Mouse (Mus musculus) stomach, embryonic 15.5 days (tissue): ENCODE measurements at regions not wholly inside any gene's neighbourhood (a gene's known extent, or its start where the extent isn't known, plus 50 kb on each side); places are given as distances from the start of the nearest gene placed in this dataset.
"Not testable (repeated sequence)": the region's sequence is repeated elsewhere in the genome, so short reads cannot be mapped to it uniquely, and the experiment has no call there.

Source experiments
- ATAC-seq: fragments of 200-750 bp; cut with Nextera tagmentation; 2 replicates; pipeline ENCODE4 v1.8.0; 2017; ENCODE audit warnings: low read depth, moderate number of reproducible peaks, moderate TSS enrichment; ENCODE audit not compliant: insufficient read depth, low FRiP score
- H3K27ac ChIP-seq: fragments of 300-500 bp; sonication (generic); 2 replicates; pipeline ENCODE4 v1.5.1; 2015; ENCODE audit warnings: mild to moderate bottlenecking, inconsistent platforms
- H3K27me3 ChIP-seq: fragments of 300-500 bp; sonication (generic); replicated peaks from 2 replicates; pipeline ENCODE4 v1.6.1; 2015; ENCODE audit warnings: inconsistent platforms
- H3K36me3 ChIP-seq: fragments of 300-500 bp; sonication (generic); 2 replicates; pipeline ENCODE4 v1.6.1; 2015; ENCODE audit warnings: inconsistent platforms
- H3K4me1 ChIP-seq: fragments of 300-500 bp; sonication (generic); 2 replicates; pipeline ENCODE4 v1.6.1; 2015; ENCODE audit warnings: inconsistent platforms
- H3K4me2 ChIP-seq: fragments of 300-500 bp; sonication (generic); 2 replicates; pipeline ENCODE4 v1.6.1; 2015; ENCODE audit warnings: mild to moderate bottlenecking, inconsistent platforms
- H3K4me3 ChIP-seq: fragments of 300-500 bp; sonication (generic); replicated peaks from 2 replicates; pipeline ENCODE4 v1.5.1; 2015; ENCODE audit warnings: inconsistent platforms
- H3K9ac ChIP-seq: fragments of 300-500 bp; sonication (generic); 2 replicates; pipeline ENCODE4 v1.6.1; 2015; ENCODE audit warnings: inconsistent platforms
- H3K9me3 ChIP-seq: fragments of 300-500 bp; sonication (generic); 2 replicates; pipeline ENCODE4 v1.6.1; 2016; ENCODE audit warnings: inconsistent platforms
- WGBS: fragments of 180-500 bp; shearing (Covaris S2); methylation state at CpG from one replicate; pipeline ENCODE4 v1.1.7; 2015; 5-methylcytosine and 5-hydroxymethylcytosine counted together

DNA sequence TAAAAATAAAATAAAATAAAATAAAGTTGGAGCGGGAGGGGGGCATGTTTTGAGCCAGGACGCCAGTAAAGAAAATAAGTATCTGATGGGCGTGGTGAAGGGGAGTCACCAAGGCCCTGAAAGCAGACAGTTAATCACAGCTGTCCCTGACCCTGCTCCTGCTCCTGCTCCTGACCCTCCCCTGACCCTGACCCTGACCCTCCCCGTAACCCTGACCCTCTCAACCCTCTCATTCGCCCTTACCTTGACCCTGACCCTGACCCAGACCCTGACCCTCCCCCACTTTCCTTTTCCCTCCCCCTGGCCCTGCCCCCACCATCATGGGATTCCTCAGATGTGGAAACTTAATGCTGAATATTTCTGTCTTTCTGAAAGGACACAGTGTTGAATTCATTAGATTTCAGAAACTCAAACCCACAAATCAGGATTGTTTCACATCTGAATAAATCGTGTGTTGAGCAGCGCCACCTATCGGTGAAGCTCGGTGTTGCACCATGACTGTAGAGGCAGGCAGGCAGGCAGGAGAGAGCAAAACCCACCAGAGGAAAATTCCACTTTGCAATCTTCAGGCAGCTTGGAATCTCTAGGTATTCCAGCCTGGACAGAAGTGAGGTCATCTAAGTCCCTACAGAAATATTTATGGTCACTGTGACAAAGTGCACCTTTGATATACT lies 145.9 kb upstream of the Rhobtb1 start:
- Histone ChIP-seq H3K9ac (no peak overlapping the region), H3K4me3 (no peak overlapping the region), H3K27ac (no peak overlapping the region), H3K4me2 (no peak overlapping the region), H3K36me3 (no peaks in the 10 kb centered on the region), H3K9me3 (no peaks in the 10 kb centered on the region), H3K27me3 (no peaks in the 10 kb centered on the region), H3K4me1 (no peaks in the 10 kb centered on the region)
- WGBS: 39% methylated on average over 9 of the region's 9 CpGs
- ATAC-seq: no peak

DNA sequence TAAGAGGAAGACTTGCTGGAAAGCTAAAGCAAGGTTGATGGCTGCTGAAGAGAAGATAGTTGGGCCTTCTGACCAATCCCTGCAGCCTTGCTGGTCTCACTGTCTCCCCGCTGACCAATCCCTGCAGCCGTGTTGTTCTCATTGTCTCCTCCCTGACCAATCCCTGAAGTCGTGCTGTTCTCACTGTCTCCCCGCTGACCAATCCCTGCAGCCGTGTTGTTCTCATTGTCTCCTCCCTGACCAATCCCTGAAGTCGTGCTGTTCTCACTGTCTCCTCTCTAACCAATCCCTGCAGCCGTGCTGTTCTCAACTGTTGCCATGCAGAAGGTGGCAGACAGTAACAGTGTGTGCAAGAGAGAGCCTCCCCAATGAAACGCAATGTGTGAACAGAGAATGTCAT lies 142.6 kb upstream of the Rhobtb1 start:
- WGBS: 87% methylated on average over 8 of the region's 8 CpGs
- not testable (repeated sequence) for H3K9me3 ChIP-seq, H3K4me2 ChIP-seq, H3K4me3 ChIP-seq, ATAC-seq, H3K36me3 ChIP-seq, H3K27ac ChIP-seq, H3K4me1 ChIP-seq, H3K9ac ChIP-seq, H3K27me3 ChIP-seq

DNA sequence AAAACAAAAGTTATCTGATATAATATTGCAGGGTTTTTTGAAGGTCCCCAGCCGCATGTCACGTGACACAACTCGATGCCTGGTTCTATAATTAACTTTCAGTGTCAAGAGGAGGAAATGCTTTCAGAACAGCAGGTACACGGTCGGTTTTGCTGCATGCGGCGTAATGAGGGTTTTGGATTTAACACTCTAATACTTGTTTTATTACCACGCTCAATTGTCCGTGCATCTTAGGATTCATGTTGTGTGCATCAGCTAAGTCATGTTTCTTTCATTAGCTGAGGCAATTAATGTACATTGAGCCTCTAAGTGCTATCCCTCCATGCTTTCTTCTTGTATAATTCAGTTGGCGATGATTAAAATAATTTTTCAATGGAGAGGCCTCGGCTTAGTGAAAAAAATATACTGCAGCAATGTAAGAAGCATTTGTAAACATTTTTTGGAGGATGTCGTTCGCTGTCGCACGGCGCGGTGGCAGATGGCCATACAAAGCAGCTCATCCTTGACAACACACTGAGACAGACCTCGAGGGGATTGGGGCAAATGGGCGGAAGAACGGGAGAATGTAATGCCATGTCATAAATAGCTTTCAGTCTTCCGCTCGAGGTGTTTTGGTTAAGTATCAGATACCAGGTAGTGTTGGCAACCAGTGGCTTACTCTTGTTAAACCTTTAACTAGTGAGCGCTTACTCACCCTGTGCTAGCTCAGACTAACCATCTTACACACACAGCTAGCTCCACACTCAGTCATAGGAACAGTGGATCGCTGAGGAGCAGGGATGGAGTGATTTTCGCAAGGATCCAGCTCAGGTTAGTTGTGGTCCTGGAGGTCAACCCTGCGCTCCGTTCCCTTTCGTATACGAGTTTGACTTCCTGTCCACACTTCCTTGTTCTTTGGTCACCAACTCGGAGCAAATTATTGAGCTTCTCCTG lies 130.2 kb upstream of the Rhobtb1 start:
- no peak overlapping the region for H3K4me2 ChIP-seq
- H3K9ac ChIP-seq: no peak overlapping the region
- no peaks in the 10 kb centered on the region for H3K4me1 ChIP-seq
- no peaks in the 10 kb centered on the region for H3K27me3 ChIP-seq
- ATAC-seq: no peak
- H3K4me3 ChIP-seq: no peak overlapping the region
- no peaks in the 10 kb centered on the region for H3K9me3 ChIP-seq
- 83% methylated on average over 30 of the region's 30 CpGs for WGBS
- H3K36me3 ChIP-seq: no peaks in the 10 kb centered on the region
- no peak overlapping the region for H3K27ac ChIP-seq

DNA sequence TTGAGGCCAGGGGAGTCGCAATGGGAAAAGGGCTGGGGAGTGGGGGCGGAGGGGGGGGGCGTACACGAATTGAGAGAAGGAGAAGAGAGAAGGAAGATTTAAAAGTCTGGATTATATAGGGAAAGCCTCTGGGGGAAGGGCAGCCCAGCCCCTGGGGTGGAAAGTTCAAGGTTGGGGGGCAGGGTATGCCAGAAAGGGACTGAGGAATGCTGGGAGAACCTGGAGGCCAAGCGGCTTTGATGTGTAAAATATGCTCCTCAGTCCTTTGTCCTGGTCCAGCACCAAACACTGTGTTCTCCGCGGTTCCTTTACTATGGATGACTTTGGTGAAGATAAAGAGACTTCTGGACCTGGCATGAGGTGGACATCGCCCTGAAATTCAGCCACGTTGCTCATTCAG lies 117.8 kb upstream of the Rhobtb1 start:
- Histone ChIP-seq H3K4me3 (no peak overlapping the region), H3K27me3 (no peaks in the 10 kb centered on the region), H3K4me1 (no peaks in the 10 kb centered on the region), H3K9ac (no peak overlapping the region), H3K9me3 (no peaks in the 10 kb centered on the region), H3K27ac (no peak overlapping the region), H3K36me3 (no peaks in the 10 kb centered on the region), H3K4me2 (no peak overlapping the region)
- no peak for ATAC-seq
- WGBS: 72% methylated on average over 9 of the region's 9 CpGs

DNA sequence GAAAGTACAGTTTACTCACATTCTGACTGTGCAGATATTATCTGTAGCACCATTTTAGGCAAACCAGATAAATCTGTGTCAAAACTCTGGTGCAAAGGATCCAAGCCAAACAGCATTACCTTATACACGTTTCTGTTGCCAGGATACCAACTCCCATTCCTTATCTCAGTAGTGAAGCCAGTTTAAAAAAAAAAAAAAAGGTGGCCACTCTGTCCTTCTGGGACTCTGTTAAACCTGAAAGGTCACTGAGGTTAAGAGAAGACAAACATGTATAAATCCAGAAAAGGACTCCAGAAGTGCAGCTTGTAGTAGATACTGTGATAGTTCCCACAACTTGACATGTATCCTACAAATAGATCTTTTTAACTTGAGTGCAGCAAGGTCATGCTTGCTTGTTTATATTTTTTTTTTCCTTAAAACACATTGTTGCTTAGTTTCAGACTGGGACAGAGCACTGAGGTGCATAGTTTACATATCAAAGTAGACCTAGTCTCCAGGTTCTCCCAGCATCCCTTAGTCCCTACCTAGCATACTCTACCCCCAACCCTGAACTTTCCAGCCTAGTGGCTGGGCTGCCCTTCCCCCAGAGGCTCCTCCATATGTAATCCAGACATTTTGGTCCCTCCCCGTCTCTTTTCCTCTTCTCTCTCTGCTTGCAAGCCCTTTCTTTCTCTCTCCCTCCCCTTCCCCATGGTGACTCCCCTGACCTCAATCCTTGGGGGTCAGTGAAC lies 116.7 kb upstream of the Rhobtb1 start:
- H3K4me1 ChIP-seq: no peaks in the 10 kb centered on the region
- no peaks in the 10 kb centered on the region for H3K9me3 ChIP-seq
- H3K4me2 ChIP-seq: no peak overlapping the region
- WGBS: 35% methylated on average over 2 of the region's 2 CpGs
- H3K27ac ChIP-seq: no peak overlapping the region
- H3K4me3 ChIP-seq: no peak overlapping the region
- ATAC-seq: no peak
- no peak overlapping the region for H3K9ac ChIP-seq
- no peaks in the 10 kb centered on the region for H3K27me3 ChIP-seq
- no peaks in the 10 kb centered on the region for H3K36me3 ChIP-seq

DNA sequence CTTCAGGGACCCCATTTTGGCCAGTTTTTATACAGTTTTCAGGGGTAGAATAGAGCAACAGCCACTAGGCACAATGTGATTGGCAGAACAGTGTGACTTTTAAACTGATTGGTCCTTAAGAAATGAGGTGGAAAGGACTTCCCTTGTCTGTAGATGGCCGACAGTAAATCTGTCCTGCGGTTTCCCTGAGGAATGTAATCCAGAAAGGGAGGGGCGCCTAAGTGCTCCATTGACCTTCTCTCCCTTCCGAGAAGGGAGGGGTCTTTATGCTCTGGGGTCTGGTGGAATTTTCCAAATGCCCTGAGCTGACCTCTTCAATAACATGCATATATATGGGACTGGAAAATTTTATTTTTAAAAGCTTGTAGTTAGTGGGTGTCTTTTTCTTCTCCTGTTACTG lies 115.7 kb upstream of the Rhobtb1 start:
- not testable (repeated sequence) for H3K9ac ChIP-seq, ATAC-seq, H3K36me3 ChIP-seq, H3K27ac ChIP-seq, H3K9me3 ChIP-seq, H3K4me2 ChIP-seq, H3K4me3 ChIP-seq, H3K27me3 ChIP-seq, H3K4me1 ChIP-seq
- WGBS: 78% methylated on average over 4 of the region's 4 CpGs

DNA sequence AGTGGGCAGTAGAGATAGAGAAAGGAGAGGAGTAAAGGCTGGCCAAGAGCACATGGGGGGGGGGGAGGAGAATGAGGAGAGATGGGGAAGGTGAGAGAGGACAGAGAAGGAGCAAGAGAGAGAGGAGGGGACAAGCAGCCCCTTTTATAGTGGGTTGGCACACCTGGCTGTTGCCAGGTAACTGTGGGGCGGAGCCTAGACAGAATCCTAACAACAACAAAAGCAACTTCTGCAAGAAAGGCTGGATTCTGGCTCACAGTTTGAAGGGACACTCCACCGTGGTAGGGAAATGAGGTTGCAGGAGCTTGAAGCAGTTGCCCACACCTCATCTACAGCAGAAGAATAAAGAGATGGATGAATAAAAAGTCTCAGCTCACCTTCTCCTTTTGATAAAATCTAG lies 115.1 kb upstream of the Rhobtb1 start:
- H3K27me3 ChIP-seq: no peaks in the 10 kb centered on the region
- H3K4me2 ChIP-seq: no peak overlapping the region
- no peak overlapping the region for H3K27ac ChIP-seq
- no peaks in the 10 kb centered on the region for H3K4me1 ChIP-seq
- no peak for ATAC-seq
- 88% methylated on average over 2 of the region's 2 CpGs for WGBS
- H3K4me3 ChIP-seq: no peak overlapping the region
- H3K9me3 ChIP-seq: no peaks in the 10 kb centered on the region
- H3K9ac ChIP-seq: no peak overlapping the region
- no peaks in the 10 kb centered on the region for H3K36me3 ChIP-seq

DNA sequence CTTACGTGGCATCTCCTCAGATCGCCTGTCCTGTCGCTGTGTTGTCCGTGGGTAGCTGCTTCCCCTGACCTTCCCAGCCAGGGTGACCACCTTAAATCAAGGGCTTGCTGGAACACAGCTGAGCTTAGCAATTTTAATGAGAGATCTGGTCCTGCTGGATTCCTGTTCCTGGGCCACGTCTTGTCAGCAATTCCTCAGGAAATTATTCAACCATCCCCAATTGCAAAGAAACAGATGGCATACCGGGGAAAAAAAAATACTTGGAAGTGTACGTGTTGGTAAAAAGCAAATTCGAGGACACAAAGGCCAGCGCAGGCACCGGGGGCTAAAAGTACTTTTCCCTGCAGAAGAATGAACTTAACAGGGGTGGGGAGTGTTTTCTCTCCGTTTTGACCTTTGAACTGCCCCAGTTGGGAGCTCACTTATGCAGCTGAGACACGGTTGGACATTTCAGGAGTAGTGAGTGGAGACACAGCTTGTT lies 107.0 kb upstream of the Rhobtb1 start:
- Histone ChIP-seq H3K9ac (no peak overlapping the region), H3K4me3 (no peak overlapping the region), H3K27ac (peak overlapping the region; percentile 59; the same call in 1 of the 2 replicates), H3K9me3 (no peaks in the 10 kb centered on the region), H3K4me1 (peaks cover 13% of the 10 kb centered on the region), H3K27me3 (no peaks in the 10 kb centered on the region), H3K4me2 (no peak overlapping the region), H3K36me3 (no peaks in the 10 kb centered on the region)
- 40% methylated on average over 12 of the region's 12 CpGs for WGBS
- no peak for ATAC-seq

DNA sequence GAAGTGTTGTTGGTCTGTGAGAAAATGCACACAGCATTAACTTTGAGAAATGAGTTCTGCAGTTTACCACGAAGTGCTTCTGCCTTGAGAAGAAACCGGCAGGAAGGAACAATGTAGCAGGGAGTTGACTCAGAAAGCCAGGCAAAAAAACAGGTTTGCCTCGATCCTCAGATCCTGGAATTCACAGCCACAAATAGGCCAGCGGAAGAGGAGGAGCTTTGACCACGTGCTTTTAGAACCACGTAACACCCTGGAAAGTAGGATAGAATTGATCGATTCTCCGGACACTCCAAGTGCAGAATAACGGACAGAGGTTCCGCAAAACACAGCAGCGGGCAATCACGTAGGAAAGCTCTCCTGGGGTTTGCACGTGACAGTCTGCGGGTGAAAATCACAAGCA lies 106.0 kb upstream of the Rhobtb1 start:
- 69% methylated on average over 14 of the region's 14 CpGs for WGBS

DNA sequence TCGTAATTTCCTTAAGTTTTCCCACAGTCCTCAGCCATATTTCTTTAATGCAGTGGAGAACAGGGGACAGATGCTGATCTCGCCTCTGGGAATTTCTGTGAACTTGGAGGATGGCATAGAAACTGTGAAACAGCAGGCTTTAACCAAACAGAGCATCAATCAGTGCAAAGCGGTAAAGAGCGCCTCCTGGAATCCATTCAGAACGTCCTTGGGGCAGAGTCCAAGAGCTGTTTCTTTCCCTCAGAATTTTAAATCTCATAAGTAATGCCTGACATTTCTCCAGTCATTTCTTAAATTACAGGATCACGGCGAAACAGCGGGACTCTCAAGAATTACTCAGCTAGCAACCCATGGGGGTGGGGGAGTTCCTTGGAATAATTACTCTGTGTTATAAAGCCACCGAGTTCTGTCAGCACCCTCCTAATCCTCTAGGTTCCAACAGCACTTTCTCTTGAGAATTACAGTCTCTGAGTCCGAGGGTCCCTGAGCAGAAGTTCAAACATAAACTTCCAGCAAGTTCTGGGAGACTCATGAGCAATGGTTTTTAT lies 105.2 kb upstream of the Rhobtb1 start:
- Histone ChIP-seq H3K27ac (peak overlapping the region; percentile 38; the same call in 1 of the 2 replicates), H3K9me3 (no peaks in the 10 kb centered on the region), H3K27me3 (no peaks in the 10 kb centered on the region), H3K36me3 (no peaks in the 10 kb centered on the region), H3K4me1 (peaks cover 13% of the 10 kb centered on the region), H3K4me3 (no peak overlapping the region), H3K9ac (no peak overlapping the region), H3K4me2 (no peak overlapping the region)
- 29% methylated on average over 10 of the region's 10 CpGs for WGBS
- peak; percentile 22; the same call in 1 of the 2 replicates for ATAC-seq

More for the DNA sequence above, 106.0 kb upstream of the Rhobtb1 start:
- H3K27me3 ChIP-seq: no peaks in the 10 kb centered on the region
- H3K4me1 ChIP-seq: peaks cover 13% of the 10 kb centered on the region
- no peaks in the 10 kb centered on the region for H3K36me3 ChIP-seq
- H3K4me3 ChIP-seq: no peak overlapping the region
- H3K27ac ChIP-seq: peak overlapping the region; percentile 13; the same call in 1 of the 2 replicates
- H3K9ac ChIP-seq: no peak overlapping the region
- no peak overlapping the region for H3K4me2 ChIP-seq
- ATAC-seq: no peak
- no peaks in the 10 kb centered on the region for H3K9me3 ChIP-seq

DNA sequence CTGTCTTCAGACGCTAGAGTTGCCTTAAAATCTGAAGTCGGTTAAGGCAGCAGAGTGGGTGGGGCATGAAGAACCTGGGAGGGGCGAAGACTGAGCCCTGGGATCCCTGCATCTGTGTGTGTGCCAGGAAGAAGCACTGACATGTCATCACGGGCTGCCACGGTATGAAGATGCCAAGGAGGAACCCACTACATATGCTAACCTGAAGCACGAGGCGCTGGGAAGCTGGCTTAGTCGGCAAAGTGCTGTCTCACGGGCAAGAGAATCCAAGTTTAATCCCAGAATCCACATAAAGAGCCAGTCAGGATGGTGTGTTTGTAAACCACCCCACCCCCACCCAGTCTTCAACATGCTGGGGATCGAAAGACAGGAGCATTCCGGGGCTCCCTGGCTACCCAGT lies 73.2 kb upstream of the Rhobtb1 start:
- Histone ChIP-seq H3K36me3 (no peaks in the 10 kb centered on the region), H3K4me3 (no peak overlapping the region), H3K27me3 (no peaks in the 10 kb centered on the region), H3K27ac (no peak overlapping the region), H3K9ac (no peak overlapping the region), H3K4me2 (no peak overlapping the region), H3K4me1 (no peaks in the 10 kb centered on the region), H3K9me3 (no peaks in the 10 kb centered on the region)
- ATAC-seq: no peak
- 73% methylated on average over 11 of the region's 11 CpGs for WGBS
